Mouse (Mus musculus) midbrain, embryonic 13.5 days (tissue): ENCODE data around the gene Tsks. TPM values are rescaled to one million over a fixed set of nuclear protein-coding genes. Genes with fewer than 3 reads are reported as not detected.
A peak's percentile ranks its signal among the peaks of the same experiment; 100 is the strongest.

Source experiments
- ATAC-seq: fragments of 200-750 bp; cut with Nextera tagmentation; 2 replicates; pipeline ENCODE4 v1.8.0; 2017; ENCODE audit warnings: mild to moderate bottlenecking, moderate TSS enrichment, moderate library complexity
- H3K27ac ChIP-seq: fragments of 300-500 bp; sonication (generic); 2 replicates; pipeline ENCODE4 v1.5.1; 2015; ENCODE audit warnings: inconsistent platforms, mild to moderate bottlenecking, moderate library complexity
- H3K27me3 ChIP-seq: fragments of 300-500 bp; sonication (generic); 2 replicates; pipeline ENCODE4 v1.6.1; 2015; ENCODE audit warnings: mild to moderate bottlenecking, inconsistent platforms
- H3K36me3 ChIP-seq: fragments of 300-500 bp; sonication (generic); 2 replicates; pipeline ENCODE4 v1.6.1; 2015; ENCODE audit warnings: mild to moderate bottlenecking, inconsistent platforms
- H3K4me1 ChIP-seq: fragments of 300-500 bp; sonication (generic); replicated peaks from 2 replicates; pipeline ENCODE4 v1.6.1; 2015; ENCODE audit warnings: inconsistent platforms
- H3K4me2 ChIP-seq: fragments of 300-500 bp; sonication (generic); replicated peaks from 2 replicates; pipeline ENCODE4 v1.6.1; 2015; ENCODE audit warnings: moderate library complexity, mild to moderate bottlenecking, inconsistent platforms
- H3K4me3 ChIP-seq: fragments of 300-500 bp; sonication (generic); replicated peaks from 2 replicates; pipeline ENCODE4 v1.5.1; 2015; ENCODE audit warnings: mild to moderate bottlenecking, inconsistent platforms
- H3K9ac ChIP-seq: fragments of 300-500 bp; sonication (generic); replicated peaks from 2 replicates; pipeline ENCODE4 v1.6.1; 2015; ENCODE audit warnings: mild to moderate bottlenecking, inconsistent platforms
- H3K9me3 ChIP-seq: fragments of 300-500 bp; sonication (generic); 2 replicates; pipeline ENCODE4 v1.6.1; 2016; ENCODE audit warnings: mild to moderate bottlenecking, inconsistent platforms
- WGBS: fragments of 180-500 bp; shearing (Covaris S2); methylation state at CpG from one replicate; pipeline ENCODE4 v1.1.7; 2015; 5-methylcytosine and 5-hydroxymethylcytosine counted together
- polyA plus RNA-seq: library from polyadenylated mRNA; unstranded; fragments of >200 nt; fragmentation: Nextera tagmentation; extraction: Ambion mirVana; gene quantifications from 2 replicates; pipeline ENCODE4 v1.2.1, GENCODE M21; 2015

The Tsks gene
- polyA plus RNA-seq, 1 experiment from 2014 or later, result 0.17 TPM

DNA sequence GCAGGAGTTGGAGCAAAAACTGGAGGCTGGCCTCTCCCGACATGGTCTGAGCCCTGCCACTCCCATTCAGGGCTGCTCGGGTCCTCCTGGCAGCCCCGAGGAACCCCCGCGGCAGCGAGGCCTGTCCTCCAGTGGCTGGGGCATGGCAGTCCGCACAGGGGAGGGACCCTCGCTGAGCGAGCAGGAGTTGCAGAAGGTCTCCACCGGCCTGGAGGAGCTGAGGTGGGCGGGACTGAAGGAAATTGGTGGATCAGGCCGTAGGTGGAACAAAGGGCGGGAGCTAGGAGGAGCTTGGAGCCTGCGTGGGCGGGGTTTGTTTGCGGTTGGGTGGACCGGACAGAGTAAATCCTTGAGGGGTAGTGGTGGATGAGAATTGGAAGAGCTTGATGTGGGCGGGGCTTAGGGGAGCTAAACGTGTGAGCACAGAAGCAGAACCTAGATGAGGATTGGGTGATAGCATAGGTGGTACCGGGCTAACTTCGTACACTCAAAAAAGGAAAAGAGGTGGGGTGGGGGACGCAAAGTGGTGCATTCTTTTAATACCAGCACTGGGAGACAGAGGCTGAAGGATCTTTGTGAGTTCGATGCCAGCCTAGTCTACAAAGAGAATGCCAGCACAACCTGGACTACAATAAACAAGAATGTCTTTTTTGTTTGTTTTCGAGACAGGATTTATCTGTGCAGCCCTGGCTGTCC, 9.8 kb downstream of the Tsks start:
- H3K4me3 ChIP-seq, result peak overlapping the region; percentile 47
- H3K4me2 ChIP-seq, result peak overlapping the region; percentile 74
- peak overlapping the region; percentile 58; the same call in 1 of the 2 replicates for H3K27ac ChIP-seq
- peak; percentile 84 for ATAC-seq
- 6% methylated on average over 24 of the region's 24 CpGs for WGBS
- no peaks in the 10 kb centered on the region for H3K36me3 ChIP-seq
- peak overlapping the region; percentile 62 for H3K9ac ChIP-seq
- no peaks in the 10 kb centered on the region for H3K9me3 ChIP-seq
- peaks cover 33% of the 10 kb centered on the region for H3K27me3 ChIP-seq
- peaks cover 18% of the 10 kb centered on the region for H3K4me1 ChIP-seq

DNA sequence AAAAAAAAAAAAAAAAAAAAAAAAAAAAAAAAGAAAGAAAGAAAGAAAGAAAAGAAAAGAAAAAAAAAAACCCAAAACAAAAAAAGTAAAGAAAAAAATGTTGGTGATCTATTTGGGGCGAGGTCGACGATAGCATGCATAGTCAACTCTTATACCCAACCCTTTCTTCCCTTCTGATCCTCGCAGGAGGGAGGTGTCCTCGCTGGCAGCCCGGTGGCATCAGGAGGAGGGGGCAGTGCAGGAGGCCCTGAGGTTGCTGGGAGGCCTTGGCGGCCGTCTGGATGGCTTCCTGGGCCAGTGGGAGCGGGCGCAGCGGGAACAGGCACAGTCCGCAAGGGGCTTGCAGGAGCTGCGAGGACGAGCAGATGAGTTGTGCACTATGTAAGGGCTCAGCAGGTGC, 10.6 kb downstream of the Tsks start:
- H3K27ac ChIP-seq, result no peak overlapping the region
- peaks cover 18% of the 10 kb centered on the region for H3K4me1 ChIP-seq
- no peaks in the 10 kb centered on the region for H3K9me3 ChIP-seq
- WGBS, result 56% methylated on average over 14 of the region's 14 CpGs
- no peak overlapping the region for H3K9ac ChIP-seq
- peaks cover 2% of the 10 kb centered on the region; the same call in 1 of the 2 replicates for H3K36me3 ChIP-seq
- H3K4me2 ChIP-seq, result no peak overlapping the region
- H3K4me3 ChIP-seq, result no peak overlapping the region
- peaks cover 33% of the 10 kb centered on the region for H3K27me3 ChIP-seq
- ATAC-seq, result no peak

DNA sequence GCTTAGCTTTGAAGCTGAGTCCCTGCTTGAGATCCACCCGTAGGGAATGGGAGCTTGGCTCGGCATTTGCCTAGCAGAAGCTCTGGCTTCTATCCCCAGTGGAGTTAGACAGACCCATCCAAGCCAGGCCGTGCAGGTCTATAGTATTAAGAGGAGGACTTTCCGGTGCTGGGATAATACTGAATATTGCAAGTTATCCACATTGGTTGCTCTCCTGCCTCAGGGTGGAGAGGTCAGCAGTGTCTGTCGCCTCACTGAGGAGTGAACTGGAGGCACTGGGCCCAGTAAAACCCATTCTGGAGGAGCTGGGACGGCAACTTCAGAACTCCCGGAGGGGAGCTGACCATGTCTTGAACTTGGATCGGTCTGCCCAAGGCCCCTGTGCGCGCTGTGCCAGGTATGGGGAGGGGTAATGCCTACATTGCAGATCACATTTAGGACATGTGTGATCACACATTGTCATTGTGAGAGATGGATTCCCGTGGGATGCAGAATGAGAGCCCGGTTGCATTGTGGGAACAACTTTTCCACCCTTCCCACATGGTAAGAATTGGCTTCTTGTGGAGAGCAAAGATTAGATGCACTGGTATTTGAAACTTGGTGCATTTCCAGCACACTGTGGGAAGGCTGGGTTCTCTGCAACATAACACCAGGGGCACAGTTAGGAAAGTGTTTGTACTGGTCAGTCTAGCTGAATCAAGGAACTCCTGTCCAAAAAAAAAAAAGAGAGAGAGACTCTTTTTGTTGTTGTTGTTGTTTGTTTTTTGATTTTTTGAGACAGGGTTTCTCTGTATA, 11.3 kb downstream of the Tsks start:
- Histone ChIP-seq H3K27me3 (peaks cover 33% of the 10 kb centered on the region), H3K9ac (no peak overlapping the region), H3K4me1 (peaks cover 18% of the 10 kb centered on the region), H3K36me3 (peaks cover 10% of the 10 kb centered on the region), H3K4me2 (no peak overlapping the region), H3K27ac (no peak overlapping the region), H3K4me3 (no peak overlapping the region), H3K9me3 (no peaks in the 10 kb centered on the region)
- 81% methylated on average over 12 of the region's 12 CpGs for WGBS
- no peak for ATAC-seq

DNA sequence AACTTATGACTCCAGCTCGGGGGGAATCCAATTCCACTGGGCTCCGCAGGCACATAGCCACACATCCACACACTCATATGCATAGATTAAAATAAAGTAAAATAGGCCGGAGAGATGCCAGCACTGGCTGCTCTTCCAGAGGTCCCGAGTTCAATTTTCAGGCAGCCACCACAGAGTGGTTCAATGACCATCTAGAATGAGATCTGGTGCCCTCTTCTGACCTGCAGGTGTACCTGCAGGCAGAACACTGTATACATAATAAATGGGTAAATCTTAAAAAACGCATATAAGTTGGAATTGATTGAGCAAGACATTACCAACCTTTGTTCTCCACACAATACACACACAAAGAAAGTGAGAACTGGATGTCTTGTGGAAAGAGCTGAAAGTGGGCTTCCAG, 12.6 kb downstream of the Tsks start:
- Histone ChIP-seq H3K4me2 (no peak overlapping the region), H3K4me3 (no peak overlapping the region)
- 51% methylated on average over 5 of the region's 5 CpGs for WGBS

DNA sequence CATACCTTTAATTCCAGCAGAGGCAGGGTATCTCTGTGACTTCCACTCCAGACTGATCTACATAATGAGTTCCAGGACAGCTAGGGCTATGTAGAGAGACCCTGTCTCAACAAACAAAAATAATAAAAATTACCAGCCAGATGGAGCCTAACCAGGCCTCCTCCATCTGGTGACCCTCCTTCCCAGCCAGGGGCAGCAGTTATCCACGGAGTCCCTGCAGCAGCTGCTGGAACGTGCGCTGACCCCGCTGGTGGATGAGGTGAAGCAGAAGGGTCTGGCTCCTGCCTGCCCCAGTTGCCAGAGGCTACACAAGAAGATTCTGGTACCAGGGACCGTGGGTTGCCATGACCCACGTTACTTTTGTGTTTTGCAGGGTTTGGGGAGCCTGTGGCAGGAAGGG, 13.3 kb downstream of the Tsks start:
- H3K36me3 ChIP-seq, result peaks cover 28% of the 10 kb centered on the region
- H3K4me2 ChIP-seq, result no peak overlapping the region
- no peak for ATAC-seq
- H3K9me3 ChIP-seq, result no peaks in the 10 kb centered on the region
- H3K27me3 ChIP-seq, result peaks cover 14% of the 10 kb centered on the region
- H3K27ac ChIP-seq, result peak overlapping the region; percentile 19; the same call in 1 of the 2 replicates
- 0 out of 2 replicates have a peak overlapping the region, but pooled peaks have one; percentile 19 for H3K9ac ChIP-seq
- no peak overlapping the region for H3K4me3 ChIP-seq
- peaks cover 18% of the 10 kb centered on the region for H3K4me1 ChIP-seq
- 61% methylated on average over 6 of the region's 6 CpGs for WGBS

More for the DNA sequence above, 12.6 kb downstream of the Tsks start:
- Histone ChIP-seq H3K36me3 (peaks cover 22% of the 10 kb centered on the region), H3K9me3 (no peaks in the 10 kb centered on the region), H3K4me1 (peaks cover 18% of the 10 kb centered on the region), H3K9ac (no peak overlapping the region), H3K27me3 (peaks cover 21% of the 10 kb centered on the region), H3K27ac (no peak overlapping the region)
- ATAC-seq, result no peak

DNA sequence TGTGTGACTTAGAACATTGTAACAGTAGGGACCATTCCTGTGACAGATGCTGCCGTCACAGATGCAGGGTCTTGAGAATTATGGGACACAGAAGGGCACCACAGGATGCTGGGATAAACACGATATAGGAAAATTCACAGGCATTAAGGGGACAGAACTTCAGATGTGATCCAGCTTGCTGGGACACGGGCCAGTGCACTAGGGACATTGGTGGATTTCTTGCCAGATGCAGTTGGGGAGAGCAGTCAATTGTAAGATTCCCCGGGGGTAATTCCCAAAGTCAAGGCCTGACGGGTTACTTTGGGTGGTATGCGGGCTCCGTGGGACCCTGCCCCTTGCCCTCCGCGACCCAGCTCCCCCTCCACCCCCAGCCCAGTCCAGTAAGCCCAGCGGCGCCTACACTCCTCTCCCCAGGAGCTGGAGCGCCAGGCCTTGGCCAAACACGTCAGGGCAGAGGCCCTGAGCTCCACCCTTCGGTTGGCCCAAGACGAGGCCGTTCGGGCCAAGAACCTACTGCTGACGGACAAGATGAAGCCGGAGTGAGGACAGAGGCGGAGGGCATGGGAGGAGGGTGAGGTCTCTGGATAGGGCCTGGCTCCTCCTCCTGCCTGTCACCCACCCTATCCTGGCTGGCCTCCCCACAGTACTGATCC, 14.3 kb downstream of the Tsks start:
- Histone ChIP-seq H3K4me3 (no peak overlapping the region), H3K27ac (no peak overlapping the region)
- WGBS, result 73% methylated on average over 20 of the region's 20 CpGs

DNA sequence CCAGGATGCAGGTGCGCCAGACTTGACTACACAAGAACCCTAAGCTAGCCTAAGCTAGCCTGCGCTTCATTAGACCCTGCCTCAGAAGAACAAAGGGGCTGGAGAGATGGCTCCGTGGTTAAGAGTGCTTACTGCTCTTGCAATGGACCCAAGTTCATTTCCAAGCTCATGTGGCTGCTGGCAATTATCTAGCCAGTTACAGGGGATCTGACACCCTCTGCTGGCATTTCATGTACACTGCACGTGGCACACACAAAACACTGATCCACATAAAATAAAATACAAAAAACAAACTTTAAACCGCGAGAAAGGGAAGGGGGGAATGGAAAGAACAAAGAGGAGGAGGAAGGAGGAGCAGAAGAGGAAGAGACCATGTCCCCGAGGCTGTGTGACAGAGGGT, 15.2 kb downstream of the Tsks start:
- Histone ChIP-seq H3K4me2 (no peak overlapping the region), H3K4me3 (no peak overlapping the region), H3K9ac (no peak overlapping the region), H3K4me1 (0 out of 2 replicates have a peak, but pooled peaks cover under 1% of the 10 kb centered on the region), H3K9me3 (no peaks in the 10 kb centered on the region), H3K36me3 (peaks cover 47% of the 10 kb centered on the region), H3K27me3 (no peaks in the 10 kb centered on the region), H3K27ac (no peak overlapping the region)
- no peak for ATAC-seq
- 51% methylated on average over 7 of the region's 7 CpGs for WGBS

More for the DNA sequence above, 14.3 kb downstream of the Tsks start:
- Histone ChIP-seq H3K9me3 (no peaks in the 10 kb centered on the region), H3K36me3 (peaks cover 38% of the 10 kb centered on the region), H3K27me3 (peaks cover 4% of the 10 kb centered on the region; the same call in 1 of the 2 replicates), H3K9ac (0 out of 2 replicates have a peak overlapping the region, but pooled peaks have one; percentile 6), H3K4me2 (no peak overlapping the region), H3K4me1 (peaks cover 9% of the 10 kb centered on the region)
- ATAC-seq, result no peak

DNA sequence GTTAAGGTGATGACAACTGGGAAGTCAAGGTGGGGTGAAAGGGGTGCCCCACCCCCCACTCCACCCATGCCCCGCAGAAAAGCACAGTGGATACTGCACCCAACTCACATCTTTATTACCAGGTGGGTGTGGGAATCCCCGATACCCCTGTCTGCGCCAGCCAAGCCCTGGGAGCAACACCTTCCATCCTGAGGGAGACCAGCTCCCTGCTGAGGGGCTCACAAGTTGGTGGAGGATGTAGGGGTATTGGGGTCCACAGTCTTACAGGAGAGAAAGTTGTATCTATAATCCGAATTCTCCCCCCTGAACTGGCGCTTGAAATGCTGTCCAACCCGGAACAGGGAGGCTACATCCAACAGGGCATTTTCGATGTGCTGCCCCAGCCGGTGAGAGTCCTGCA, 16.3 kb downstream of the Tsks start:
- H3K4me2 ChIP-seq, result no peak overlapping the region
- no peak overlapping the region for H3K4me3 ChIP-seq
- H3K27ac ChIP-seq, result no peak overlapping the region
- no peaks in the 10 kb centered on the region for H3K9me3 ChIP-seq
- H3K4me1 ChIP-seq, result no peaks in the 10 kb centered on the region
- H3K27me3 ChIP-seq, result no peaks in the 10 kb centered on the region
- H3K9ac ChIP-seq, result no peak overlapping the region
- WGBS, result 91% methylated on average over 8 of the region's 8 CpGs
- no peak for ATAC-seq
- H3K36me3 ChIP-seq, result peaks cover 58% of the 10 kb centered on the region

DNA sequence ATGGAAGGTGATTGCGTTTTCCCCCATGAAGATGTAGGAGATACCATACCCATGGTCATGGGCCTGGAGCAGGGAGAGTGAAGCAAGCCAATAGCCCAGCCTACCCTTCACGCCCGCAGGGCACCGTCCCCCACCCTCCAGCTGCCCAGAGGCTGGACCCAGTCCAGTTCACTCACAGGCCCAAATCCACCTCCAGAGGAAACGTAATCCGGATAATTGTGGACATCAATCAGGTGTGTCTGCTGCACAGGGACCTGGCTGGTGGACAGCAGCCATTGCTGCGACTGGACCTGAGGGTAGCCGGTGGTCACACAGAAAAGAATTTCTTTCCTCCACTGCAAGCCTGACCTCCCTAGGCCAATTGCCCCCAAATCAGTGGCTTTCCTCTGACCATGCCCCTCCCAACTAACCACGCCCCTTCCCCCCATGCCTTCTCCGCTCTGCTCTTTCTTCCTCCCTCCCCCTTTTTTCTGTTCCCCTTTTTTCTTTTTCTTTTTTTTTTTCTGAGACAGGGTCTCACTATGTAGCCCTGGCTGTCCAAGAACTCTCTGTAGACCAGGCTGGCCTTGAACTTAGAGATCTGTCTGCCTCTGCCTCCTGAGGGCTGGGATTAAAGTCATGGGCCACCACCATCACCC, 17.0 kb downstream of the Tsks start:
- no peak for ATAC-seq
- Histone ChIP-seq H3K4me3 (no peak overlapping the region), H3K9ac (no peak overlapping the region), H3K4me1 (no peaks in the 10 kb centered on the region), H3K4me2 (no peak overlapping the region), H3K27me3 (no peaks in the 10 kb centered on the region), H3K27ac (no peak overlapping the region), H3K36me3 (peaks cover 63% of the 10 kb centered on the region), H3K9me3 (no peaks in the 10 kb centered on the region)
- 90% methylated on average over 10 of the region's 10 CpGs for WGBS

DNA sequence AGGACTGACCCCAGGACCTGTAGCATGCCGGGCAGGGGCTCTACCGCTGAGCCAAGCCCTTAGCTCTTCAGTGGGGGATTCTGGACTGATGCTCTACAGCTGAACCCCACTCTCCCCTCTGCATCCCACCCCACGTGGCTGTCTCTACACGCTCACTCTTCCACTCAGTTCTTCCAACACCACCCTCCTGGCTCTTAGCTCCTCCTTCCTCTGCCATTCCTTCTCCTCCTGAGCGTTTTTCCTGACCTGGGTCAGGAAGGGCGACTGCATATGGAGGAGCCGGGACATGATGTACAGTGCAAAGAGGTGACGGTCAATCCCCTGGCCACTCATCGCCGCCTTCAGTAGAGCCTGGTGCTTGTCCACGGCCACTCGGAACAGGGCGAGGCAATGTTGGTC, 17.5 kb downstream of the Tsks start:
- H3K4me2 ChIP-seq, result no peak overlapping the region
- H3K4me1 ChIP-seq, result no peaks in the 10 kb centered on the region
- no peak overlapping the region for H3K9ac ChIP-seq
- H3K27ac ChIP-seq, result no peak overlapping the region
- no peaks in the 10 kb centered on the region for H3K27me3 ChIP-seq
- peaks cover 68% of the 10 kb centered on the region for H3K36me3 ChIP-seq
- ATAC-seq, result no peak
- no peak overlapping the region for H3K4me3 ChIP-seq
- 91% methylated on average over 13 of the region's 13 CpGs for WGBS
- H3K9me3 ChIP-seq, result no peaks in the 10 kb centered on the region

DNA sequence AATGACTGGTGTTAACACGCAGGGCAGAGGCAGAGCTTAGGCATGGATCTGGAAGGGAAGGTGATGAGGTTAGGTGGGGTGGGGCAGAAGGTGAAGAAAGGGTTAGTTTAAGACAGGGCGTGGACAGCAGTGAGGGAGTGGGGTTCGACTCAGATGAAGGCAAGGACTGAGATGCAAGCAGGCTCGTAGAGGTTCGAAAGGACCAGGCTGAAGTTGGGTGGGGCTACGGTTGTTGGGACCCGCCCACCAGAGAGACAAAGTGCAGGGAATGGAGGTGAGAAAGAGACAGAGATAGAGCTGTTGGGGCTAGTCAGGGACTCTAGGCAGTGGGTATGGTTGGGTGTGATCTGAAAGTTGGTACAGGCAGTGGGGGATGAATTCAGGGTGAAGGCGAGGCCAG, 19.3 kb downstream of the Tsks start:
- Histone ChIP-seq H3K27ac (no peak overlapping the region), H3K4me3 (no peak overlapping the region), H3K36me3 (peaks cover 85% of the 10 kb centered on the region), H3K4me2 (no peak overlapping the region), H3K4me1 (no peaks in the 10 kb centered on the region), H3K9ac (no peak overlapping the region), H3K27me3 (no peaks in the 10 kb centered on the region), H3K9me3 (no peaks in the 10 kb centered on the region)
- 88% methylated on average over 8 of the region's 8 CpGs for WGBS
- no peak for ATAC-seq
